Mouse (Mus musculus) CH12.LX (cell line): ENCODE results near the gene Jph2. TPM values are rescaled to one million over a fixed set of nuclear protein-coding genes. Genes with fewer than 3 reads are reported as not detected.

Experiments
- DNase-seq: peaks from one replicate; pipeline ENCODE4 v3.0.0-alpha.2; 2013; ENCODE audit errors: extremely low read depth
- H3K27ac ChIP-seq: 2 replicates; pipeline ENCODE4 v1.5.1; 2012; ENCODE audit warnings: low read depth, mild to moderate bottlenecking, control low read depth, moderate library complexity; ENCODE audit not compliant: insufficient read depth
- H3K27me3 ChIP-seq: replicated peaks from 2 replicates; pipeline ENCODE3; 2012; ENCODE audit warnings: inconsistent platforms
- H3K36me3 ChIP-seq, 2 experiments: replicated peaks in 1 of 2; 2 replicates each; pipeline versions ENCODE3 to v1.6.1; 2012; ENCODE audit warnings: inconsistent platforms in 1 of 2, low read length in 1 of 2, mild to moderate bottlenecking in 1 of 2, mixed read lengths in 1 of 2, moderate library complexity in 1 of 2; ENCODE audit not compliant: control insufficient read depth in 1 of 2, insufficient read depth in 1 of 2
- H3K4me1 ChIP-seq, 2 experiments: 2 replicates each; pipeline ENCODE4 v1.6.1; 2012; ENCODE audit warnings: inconsistent platforms in 1 of 2, moderate library complexity in 1 of 2; ENCODE audit not compliant: insufficient read depth in 2 of 2, control insufficient read depth in 1 of 2
- H3K4me2 ChIP-seq: 2 replicates; pipeline ENCODE4 v1.6.1; 2012; ENCODE audit warnings: low read depth, mild to moderate bottlenecking, control low read depth; ENCODE audit not compliant: poor library complexity, insufficient read depth, severe bottlenecking
- H3K4me3 ChIP-seq, 3 experiments: fragments of 150-350 bp in 1 of 3; sonication (generic) in 1 of 3; replicated peaks in 1 of 3; 2 replicates each; pipeline versions ENCODE3 to v1.5.1; 2011 to 2012; ENCODE audit warnings: low read depth in 2 of 3, low read length in 2 of 3, mild to moderate bottlenecking in 2 of 3, moderate library complexity in 2 of 3, control low read depth in 1 of 3, improper control_type of control experiment in 1 of 3, inconsistent platforms in 1 of 3, mixed read lengths in 1 of 3; ENCODE audit not compliant: poor library complexity in 1 of 3
- H3K79me2 ChIP-seq: replicated peaks from 2 replicates; pipeline ENCODE4 v1.6.1; 2012; ENCODE audit warnings: mild to moderate bottlenecking, moderate library complexity; ENCODE audit not compliant: control insufficient read depth, poor library complexity, insufficient read depth, severe bottlenecking; ENCODE audit errors: extremely low read depth
- H3K9ac ChIP-seq: 2 replicates; pipeline ENCODE4 v1.6.1; 2012; ENCODE audit warnings: low read depth, mild to moderate bottlenecking, control low read depth, moderate library complexity; ENCODE audit not compliant: insufficient read depth
- H3K9me3 ChIP-seq: replicated peaks from 2 replicates; pipeline ENCODE3; 2012; ENCODE audit warnings: low read length, inconsistent platforms, mixed read lengths
- BHLHE40 ChIP-seq: IDR thresholded peaks from 2 replicates; pipeline ENCODE4 v1.6.1; 2011; ENCODE audit warnings: mild to moderate bottlenecking, low read depth, low read length, improper control_type of control experiment
- CHD1 ChIP-seq: IDR thresholded peaks from 2 replicates; pipeline ENCODE4 v1.6.1; 2012; ENCODE audit warnings: low read depth, low read length, improper control_type of control experiment, inconsistent platforms
- CHD2 ChIP-seq: IDR thresholded peaks from 2 replicates; pipeline ENCODE4 v1.6.1; 2011; ENCODE audit warnings: low read length, improper control_type of control experiment
- CTCF ChIP-seq, 2 experiments: IDR thresholded peaks in 1 of 2; conservative IDR thresholded peaks in 1 of 2; 2 replicates each; pipeline ENCODE4 v1.5.1; 2011 to 2012; ENCODE audit warnings: low read depth in 2 of 2, low read length in 2 of 2, improper control_type of control experiment in 1 of 2, inconsistent platforms in 1 of 2, mild to moderate bottlenecking in 1 of 2, moderate library complexity in 1 of 2
- E2F4 ChIP-seq: IDR thresholded peaks from 2 replicates; pipeline ENCODE4 v1.6.1; 2011; ENCODE audit warnings: low read depth, low read length, improper control_type of control experiment; ENCODE audit not compliant: insufficient replicate concordance
- ELF1 ChIP-seq: IDR thresholded peaks from 2 replicates; pipeline ENCODE4 v1.6.1; 2014; ENCODE audit warnings: low read depth, mild to moderate bottlenecking, inconsistent platforms, low read length, improper control_type of control experiment
- ETS1 ChIP-seq: conservative IDR thresholded peaks from 2 replicates; pipeline ENCODE4 v1.6.1; 2012; ENCODE audit warnings: low read depth, mild to moderate bottlenecking, inconsistent platforms, low read length, improper control_type of control experiment, moderate library complexity
- GABPA ChIP-seq: IDR thresholded peaks from 2 replicates; pipeline ENCODE4 v1.6.1; 2012; ENCODE audit warnings: low read depth, low read length, improper control_type of control experiment, inconsistent platforms; ENCODE audit not compliant: insufficient replicate concordance
- IRF4 ChIP-seq: IDR thresholded peaks from 2 replicates; pipeline ENCODE4 v1.6.1; 2014; ENCODE audit warnings: low read depth, mild to moderate bottlenecking, inconsistent platforms, low read length, improper control_type of control experiment
- JUN ChIP-seq: IDR thresholded peaks from 2 replicates; pipeline ENCODE4 v1.6.1; 2011; ENCODE audit warnings: low read depth, mild to moderate bottlenecking, low read length, improper control_type of control experiment, moderate library complexity; ENCODE audit not compliant: insufficient read depth
- KAT2A ChIP-seq: IDR thresholded peaks from 2 replicates; pipeline ENCODE4 v1.6.1; 2012; ENCODE audit warnings: low read length, improper control_type of control experiment, inconsistent platforms; ENCODE audit not compliant: insufficient replicate concordance
- MAFK ChIP-seq: IDR thresholded peaks from 2 replicates; pipeline ENCODE4 v1.6.1; 2011; ENCODE audit warnings: low read length, improper control_type of control experiment; ENCODE audit not compliant: insufficient replicate concordance
- MAX ChIP-seq: IDR thresholded peaks from 2 replicates; pipeline ENCODE4 v1.6.1; 2011; ENCODE audit warnings: low read length, improper control_type of control experiment
- MAZ ChIP-seq: IDR thresholded peaks from 2 replicates; pipeline ENCODE4 v1.6.1; 2012; ENCODE audit warnings: low read depth, mild to moderate bottlenecking, inconsistent platforms, low read length, improper control_type of control experiment, moderate library complexity
- MEF2A ChIP-seq: IDR thresholded peaks from 2 replicates; pipeline ENCODE4 v1.6.1; 2014; ENCODE audit warnings: low read depth, mild to moderate bottlenecking, inconsistent platforms, low read length, improper control_type of control experiment, borderline replicate concordance
- MXI1 ChIP-seq: IDR thresholded peaks from 2 replicates; pipeline ENCODE4 v1.6.1; 2011; ENCODE audit warnings: mild to moderate bottlenecking, low read depth, low read length, improper control_type of control experiment
- NELFE ChIP-seq: IDR thresholded peaks from 2 replicates; pipeline ENCODE4 v1.6.1; 2011; ENCODE audit warnings: low read depth, low read length, improper control_type of control experiment
- POLR2A ChIP-seq: IDR thresholded peaks from 2 replicates; pipeline ENCODE4 v1.6.1; 2011; ENCODE audit warnings: low read depth, mild to moderate bottlenecking, improper control_type of control experiment, low read length
- RAD21 ChIP-seq: IDR thresholded peaks from 2 replicates; pipeline ENCODE4 v1.6.1; 2011; ENCODE audit warnings: low read depth, mild to moderate bottlenecking, low read length, improper control_type of control experiment, moderate library complexity
- SIN3A ChIP-seq: IDR thresholded peaks from 2 replicates; pipeline ENCODE4 v1.6.1; 2012; ENCODE audit warnings: low read length, improper control_type of control experiment, inconsistent platforms
- SMC3 ChIP-seq: IDR thresholded peaks from 2 replicates; pipeline ENCODE4 v1.6.1; 2011; ENCODE audit warnings: low read depth, low read length, improper control_type of control experiment
- TCF12 ChIP-seq: IDR thresholded peaks from 2 replicates; pipeline ENCODE4 v1.6.1; 2014; ENCODE audit warnings: low read depth, mild to moderate bottlenecking, inconsistent platforms, low read length, improper control_type of control experiment
- UBTF ChIP-seq: IDR thresholded peaks from 2 replicates; pipeline ENCODE4 v1.6.1; 2012; ENCODE audit warnings: low read depth, mild to moderate bottlenecking, inconsistent platforms, low read length, improper control_type of control experiment, moderate library complexity
- USF1 ChIP-seq: IDR thresholded peaks from 2 replicates; pipeline ENCODE4 v1.6.1; 2014; ENCODE audit warnings: low read depth, mild to moderate bottlenecking, inconsistent platforms, low read length, improper control_type of control experiment
- USF2 ChIP-seq: conservative IDR thresholded peaks from 2 replicates; pipeline ENCODE4 v1.6.1; 2011; ENCODE audit warnings: low read depth, low read length, improper control_type of control experiment
- ZC3H11A ChIP-seq: IDR thresholded peaks from 2 replicates; pipeline ENCODE4 v1.6.1; 2012; ENCODE audit warnings: low read depth, mild to moderate bottlenecking, inconsistent platforms, low read length, improper control_type of control experiment
- ZKSCAN1 ChIP-seq: IDR thresholded peaks from 2 replicates; pipeline ENCODE4 v1.6.1; 2012; ENCODE audit warnings: low read depth, inconsistent platforms, low read length, improper control_type of control experiment, borderline replicate concordance
- ZMIZ1 ChIP-seq: IDR thresholded peaks from 2 replicates; pipeline ENCODE4 v1.6.1; 2012; ENCODE audit warnings: low read depth, mild to moderate bottlenecking, inconsistent platforms, low read length, improper control_type of control experiment
- ZNF384 ChIP-seq: IDR thresholded peaks from 2 replicates; pipeline ENCODE4 v1.6.1; 2012; ENCODE audit warnings: low read depth, low read length, improper control_type of control experiment, inconsistent platforms
- dilution Hi-C: fragments of 300-500 bp; cut with MboI; formaldehyde crosslinking; loops from 2 replicates; pipeline ENCODE4 v1.14.3; 2020; ENCODE audit warnings: low sequenced_read_pairs; ENCODE audit not compliant: extremely low pct_unique_long_range_greater_than_20kb, extremely low pct_ligation_motif_present
- in situ Hi-C: fragments of 300-500 bp; cut with MboI; formaldehyde crosslinking; loops from 3 replicates; pipeline ENCODE4 v1.14.3; 2019; ENCODE audit warnings: low sequenced_read_pairs, low pct_ligation_motif_present, low pct_unique_long_range_greater_than_20kb, mixed read lengths
- polyA plus RNA-seq: library from polyadenylated mRNA; unstranded; fragments of >175 nt; gene quantifications from 2 replicates; pipeline ENCODE4 v1.2.1, GENCODE M21; 2012; ENCODE audit warnings: low read depth; ENCODE audit not compliant: insufficient read length
- total RNA-seq, 2 experiments: library from RNA; depleted of rRNA; stranded (reverse); fragments of 300-350 nt in 1 of 2; fragments of >200 nt in 1 of 2; gene quantifications; 2 replicates each; pipeline ENCODE4 v1.2.3; 2012 to 2014

Jph2 gene
- total and polyA plus RNA-seq, 3 experiments, result not detected

GRCm38 (mm10) chr2:163438246-163438618 lies 40.4 kb upstream of the Jph2 start, which contains the start of gene Gdap1l1:
Gdap1l1 (plus strand) TSS chr2:163438476.
- Histone ChIP-seq H3K9ac (no peak within 1 kb of the TSS), H3K79me2 (no peaks in the 10 kb centered on the region), H3K4me1 (no peaks in the 10 kb centered on the region), H3K36me3 (no peaks in the 10 kb centered on the region), H3K27me3 (peaks cover 86% of the 10 kb centered on the region), H3K27ac (no peak within 1 kb of the TSS), H3K4me2 (no peak within 1 kb of the TSS), H3K4me3 (no peak within 1 kb of the TSS), H3K9me3 (no peaks in the 10 kb centered on the region)
- in situ Hi-C loops (no loop called here), dilution Hi-C loops (no loop called here)
- DNase-seq, result no peak
- no peak for TF ChIP-seq ZC3H11A
- TF ChIP-seq RAD21, result no peak
- no peak for TF ChIP-seq MXI1
- no peak for TF ChIP-seq CHD2
- no peak for TF ChIP-seq POLR2A
- TF ChIP-seq CHD1, result no peak
- TF ChIP-seq MAFK, result no peak
- no peak for TF ChIP-seq ZMIZ1
- no peak for TF ChIP-seq MAZ
- TF ChIP-seq KAT2A, result no peak
- no peak for TF ChIP-seq E2F4
- TF ChIP-seq JUN, result no peak
- no peak for TF ChIP-seq NELFE
- no peak for TF ChIP-seq GABPA
- no peak for TF ChIP-seq BHLHE40
- TF ChIP-seq CTCF (conservative IDR thresholded peaks at IDR 0.05 in 1 of 2, IDR thresholded peaks at IDR 0.05 in 1 of 2; ENCODE audit: low read depth in 2 of 2, low read length in 2 of 2), result no peak
- TF ChIP-seq IRF4, result no peak
- no peak for TF ChIP-seq MAX
- no peak for TF ChIP-seq ETS1

GRCm38 (mm10) chr2:163437800-163438199 lies 40.0 kb upstream of the Jph2 start:
- H3K9me3 ChIP-seq, result no peaks in the 10 kb centered on the region
- no peaks in the 10 kb centered on the region for H3K79me2 ChIP-seq
- no peaks in the 10 kb centered on the region for H3K36me3 ChIP-seq
- TF ChIP-seq IRF4 (no peak), ELF1 (no peak), TCF12 (no peak), ZKSCAN1 (no peak), KAT2A (no peak), USF2 (no peak), JUN (no peak), ZNF384 (no peak), MEF2A (no peak), GABPA (no peak), ZC3H11A (no peak), UBTF (no peak), NELFE (no peak), CTCF (conservative IDR thresholded peaks at IDR 0.05 in 1 of 2, IDR thresholded peaks at IDR 0.05 in 1 of 2; ENCODE audit: low read depth in 2 of 2, low read length in 2 of 2) (no peak), SIN3A (no peak), SMC3 (no peak), USF1 (no peak), E2F4 (no peak)
- no peak overlapping the region for H3K4me2 ChIP-seq
- peaks cover 84% of the 10 kb centered on the region for H3K27me3 ChIP-seq
- H3K9ac ChIP-seq, result no peak overlapping the region
- in situ Hi-C loops (no loop called here), dilution Hi-C loops (no loop called here)
- no peak overlapping the region for H3K4me3 ChIP-seq
- no peak overlapping the region for H3K27ac ChIP-seq
- H3K4me1 ChIP-seq, result no peaks in the 10 kb centered on the region
- no peak for DNase-seq
